Mouse (Mus musculus): ENCODE results near the gene Higd1c.

Gene Higd1c

GRCm38 (mm10) chr15:100428296-100428905 lies 64.1 kb downstream of the Higd1c start:
- in situ Hi-C loops (cut with MboI; ENCODE audit: unreplicated experiment in 2 of 2), result no loop called here

GRCm38 (mm10) chr15:100429959-100430565 lies 65.7 kb downstream of the Higd1c start:
- in situ Hi-C loops (cut with MboI; ENCODE audit: unreplicated experiment in 2 of 2), result no loop called here

DNA sequence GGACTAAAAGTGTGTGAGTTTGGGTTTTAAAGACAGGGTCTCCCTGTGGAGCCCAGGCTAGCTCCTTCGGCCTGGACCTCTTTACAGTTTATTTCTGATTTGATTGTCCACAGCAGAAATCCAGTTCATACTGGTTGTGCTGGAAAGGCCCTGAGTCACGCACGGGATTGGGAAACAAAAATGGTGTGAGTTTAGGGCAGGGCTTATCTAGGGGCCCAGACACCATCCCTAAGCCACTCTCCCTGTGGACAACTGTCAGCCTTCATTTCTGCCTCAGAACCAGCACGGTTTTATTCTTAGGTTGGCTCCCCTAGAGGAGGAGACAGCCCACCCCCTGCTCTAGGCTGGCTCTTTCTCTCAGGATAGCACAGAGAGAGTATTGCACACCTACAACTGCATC lies 68.9 kb downstream of the Higd1c start:
- in situ Hi-C loops (cut with MboI; ENCODE audit: unreplicated experiment in 2 of 2), result no loop called here

Measured in v-Abl transformed pro-B cells (cell line).